13 mouse cellular contexts compared by ENCODE assay signal in the genomic region with DNA sequence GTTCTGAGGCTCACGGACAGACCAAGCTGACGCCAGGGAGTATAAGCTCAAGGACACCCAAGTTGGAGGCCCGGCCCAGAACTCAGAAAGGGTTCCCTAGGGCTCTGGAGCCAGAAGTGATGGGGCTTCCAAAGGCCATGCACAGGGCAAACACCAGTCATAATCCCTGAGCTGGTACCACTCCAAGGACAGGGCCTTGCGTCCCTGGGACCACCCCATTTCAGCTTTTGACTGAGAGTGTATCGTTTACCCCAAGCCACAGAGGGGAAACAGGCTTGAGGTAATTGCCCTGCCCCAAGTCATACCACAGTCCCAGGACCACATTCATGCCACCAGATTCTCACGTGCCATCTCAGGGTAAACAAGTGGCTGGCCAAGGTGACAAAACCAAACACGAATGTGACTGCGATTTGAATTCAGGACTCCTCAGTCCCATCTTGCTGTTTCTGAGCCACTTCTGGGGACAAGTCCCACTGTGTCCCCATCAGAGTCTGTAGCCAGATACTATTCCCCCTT. TPM values are rescaled to one million over a fixed set of nuclear protein-coding genes. Genes with fewer than 3 reads are reported as not detected.
DNase-seq lines count a peak whose midpoint lies in the region; ATAC-seq and TF ChIP-seq lines count a peak whose summit lies in the region.
"Had no signal": no experiment of that assay in that cellular context is flagged by ENCODE, and none has a peak within 500 bp of the region (broad histone marks: within the 10 kb centered on the region; RNA-seq: fewer than 3 reads in every experiment).

No protein-coding gene starts in this region.

- no peaks in the 10 kb centered on the region for H3K36me3 ChIP-seq in lung, embryonic 16.5 days (ENCODE audit: control insufficient read depth, insufficient read depth, low read length)
- H3K36me3 ChIP-seq in embryonic facial prominence, embryonic 14.5 days (ENCODE audit: control insufficient read depth, insufficient read depth, low read length): 0 out of 2 replicates have a peak, but pooled peaks cover 9% of the 10 kb centered on the region
- peaks cover 5% of the 10 kb centered on the region for H3K36me3 ChIP-seq in myocyte (ENCODE audit: control insufficient read depth, insufficient read depth)

- no peak overlapping the region for H3K4me2 ChIP-seq in lung, embryonic 16.5 days (ENCODE audit: low read depth, low read length)
- no peak overlapping the region for H3K4me2 ChIP-seq in embryonic facial prominence, embryonic 14.5 days (ENCODE audit: low read depth, low read length)
- peak overlapping the region; percentile 84 for H3K4me2 ChIP-seq in myocyte (ENCODE audit: low read depth)

- no peak for TF ChIP-seq POLR2A in myocyte (IDR thresholded peaks at IDR 0.05; ENCODE audit: insufficient read length, low read depth)

- H3K27ac ChIP-seq in lung, embryonic 16.5 days (ENCODE audit: low read length): peak overlapping the region; percentile 84
- H3K27ac ChIP-seq in embryonic facial prominence, embryonic 14.5 days (replicated peaks; ENCODE audit: low read depth, low read length): peak overlapping the region; percentile 77

- 71% methylated on average over 8 of the region's 8 CpGs for WGBS in lung, embryonic 16.5 days
- WGBS in embryonic facial prominence, embryonic 14.5 days: 91% methylated on average over 8 of the region's 8 CpGs

- no peak overlapping the region for H3K4me3 ChIP-seq in lung, embryonic 16.5 days (ENCODE audit: low read length)
- H3K4me3 ChIP-seq in embryonic facial prominence, embryonic 14.5 days (ENCODE audit: low read depth, low read length): no peak overlapping the region
- peak overlapping the region; percentile 0 for H3K4me3 ChIP-seq in myocyte

- H3K27me3 ChIP-seq in lung, embryonic 16.5 days (ENCODE audit: control insufficient read depth, insufficient read depth, low read depth, low read length): no peaks in the 10 kb centered on the region
- H3K27me3 ChIP-seq in embryonic facial prominence, embryonic 14.5 days (replicated peaks; ENCODE audit: control insufficient read depth, insufficient read depth, low read length): no peaks in the 10 kb centered on the region
- H3K27me3 ChIP-seq in myocyte (ENCODE audit: control insufficient read depth, insufficient read depth, insufficient read length): no peaks in the 10 kb centered on the region

- peak; percentile 92 for DNase-seq in heart, adult 11 months
- DNase-seq in heart, postnatal 4 days: no peak
- DNase-seq in lung, postnatal 36 days: no peak
- DNase-seq in embryonic facial prominence, embryonic 14.5 days (ENCODE audit: low spot score): no peak
- no peak for DNase-seq in thymus, postnatal 0 days (ENCODE audit: low spot score)
- no peak for DNase-seq in layer of hippocampus, adult 8-10 months (ENCODE audit: low spot score in 2 of 2)
- DNase-seq: gastrocnemius, postnatal 14 days; heart, postnatal 10 days; right cerebral cortex, postnatal 4 days; thymus, adult 2 months had no signal

- no peak overlapping the region for H3ac ChIP-seq in myocyte (ENCODE audit: control insufficient read depth, insufficient read length)

- H3K9ac ChIP-seq in lung, embryonic 16.5 days (ENCODE audit: low read length): no peak overlapping the region
- H3K9ac ChIP-seq in embryonic facial prominence, embryonic 14.5 days (ENCODE audit: low read depth, low read length): peak overlapping the region; percentile 31; the same call in 1 of the 2 replicates

- no peak for ATAC-seq in lung, embryonic 16.5 days (ENCODE audit: low read depth)
- no peak for ATAC-seq in embryonic facial prominence, embryonic 14.5 days (ENCODE audit: low read depth)
- ATAC-seq: CD4-positive, CD25-positive, alpha-beta regulatory T cell, adult 4 months had no signal

- no peaks in the 10 kb centered on the region for H3K9me3 ChIP-seq in lung, embryonic 16.5 days (ENCODE audit: control insufficient read depth, low read length)
- H3K9me3 ChIP-seq in embryonic facial prominence, embryonic 14.5 days (ENCODE audit: control insufficient read depth, low read length): no peaks in the 10 kb centered on the region

- H3K4me1 ChIP-seq in lung, embryonic 16.5 days (replicated peaks; ENCODE audit: control insufficient read depth, insufficient read depth, low read length): peaks cover 59% of the 10 kb centered on the region
- peaks cover 19% of the 10 kb centered on the region for H3K4me1 ChIP-seq in embryonic facial prominence, embryonic 14.5 days (ENCODE audit: control insufficient read depth, insufficient read depth, low read length)

- H3K79me2 ChIP-seq in myocyte (ENCODE audit: control insufficient read depth, insufficient read depth): peaks cover 63% of the 10 kb centered on the region

TF ChIP-seq in myocyte, 11 proteins besides CTCF, POLR2A, EP300 and RAD21:
- TF ChIP-seq TCF12 (IDR thresholded peaks at IDR 0.05; ENCODE audit: insufficient read depth, poor library complexity, severe bottlenecking) (no peak), USF1 (IDR thresholded peaks at IDR 0.05; ENCODE audit: low read depth) (no peak), MYOG (IDR thresholded peaks at IDR 0.05; ENCODE audit: control insufficient read depth in 1 of 3, insufficient read depth in 1 of 3, insufficient read length in 2 of 3, low read depth in 2 of 3) (no peak)

RNA-seq across cellular contexts. Expression of gene Cyb5r3, which starts 4.8 kb away (rescaled TPM):
- total RNA-seq in heart, postnatal 4 days (2021): 100 to 1,000 TPM; 135 to 141 TPM
- polyA plus RNA-seq in lung, embryonic 16.5 days (2015; fragmentation: Nextera tagmentation; extraction: Ambion mirVana): 184 and 192 TPM in 2 replicates
- polyA plus RNA-seq in embryonic facial prominence, embryonic 14.5 days (2014; fragmentation: Nextera tagmentation; extraction: Ambion mirVana): 125 and 126 TPM in 2 replicates
- 707 TPM for polyA plus RNA-seq in myocyte (2012; fragmentation: generic; extraction: Trizol)
- polyA plus RNA-seq in thymus, postnatal 0 days (2015; fragmentation: Nextera tagmentation; extraction: Ambion mirVana): 33.9 and 38.1 TPM in 2 replicates
- 10 to 100 TPM; 70.0 to 98.9 (median 81.6) TPM for total RNA-seq in layer of hippocampus, adult 8-10 months (2022)

RNA-seq across cellular contexts. Expression of gene Poldip3, which starts 18.4 kb away (rescaled TPM):
- 10 to 100 TPM; 52.6 to 58.4 TPM for total RNA-seq in heart, postnatal 4 days (2021)
- polyA plus RNA-seq in lung, embryonic 16.5 days (2015; fragmentation: Nextera tagmentation; extraction: Ambion mirVana): 137 TPM in 2 replicates
- polyA plus RNA-seq in embryonic facial prominence, embryonic 14.5 days (2014; fragmentation: Nextera tagmentation; extraction: Ambion mirVana): 126 and 151 TPM in 2 replicates
- polyA plus RNA-seq in myocyte (2012; fragmentation: generic; extraction: Trizol): 85.9 TPM
- 131 and 134 TPM in 2 replicates for polyA plus RNA-seq in thymus, postnatal 0 days (2015; fragmentation: Nextera tagmentation; extraction: Ambion mirVana)
- 10 to 100 TPM; 84.5 to 94.7 (median 92.1) TPM for total RNA-seq in layer of hippocampus, adult 8-10 months (2022)

RNA-seq across cellular contexts. Expression of gene Rrp7a, which starts 45.0 kb away (rescaled TPM):
- total RNA-seq in heart, postnatal 4 days (2021): 10 to 100 TPM; 54.6 to 56.3 TPM
- 62.9 and 66.2 TPM in 2 replicates for polyA plus RNA-seq in lung, embryonic 16.5 days (2015; fragmentation: Nextera tagmentation; extraction: Ambion mirVana)
- polyA plus RNA-seq in embryonic facial prominence, embryonic 14.5 days (2014; fragmentation: Nextera tagmentation; extraction: Ambion mirVana): 61.6 and 63.0 TPM in 2 replicates
- 172 TPM for polyA plus RNA-seq in myocyte (2012; fragmentation: generic; extraction: Trizol)
- 66.2 and 66.9 TPM in 2 replicates for polyA plus RNA-seq in thymus, postnatal 0 days (2015; fragmentation: Nextera tagmentation; extraction: Ambion mirVana)
- total RNA-seq in layer of hippocampus, adult 8-10 months (2022): 100 to 1,000 TPM; 126 to 141 (median 133) TPM
